Mouse (Mus musculus): Measurements from ENCODE around the gene 1700029J07Rik. TPM values are rescaled to one million over a fixed set of nuclear protein-coding genes. Genes with fewer than 3 reads are reported as not detected.

1700029J07Rik gene
- polyA plus RNA-seq, 2 experiments, result 1.9 to 5.2 TPM

DNA sequence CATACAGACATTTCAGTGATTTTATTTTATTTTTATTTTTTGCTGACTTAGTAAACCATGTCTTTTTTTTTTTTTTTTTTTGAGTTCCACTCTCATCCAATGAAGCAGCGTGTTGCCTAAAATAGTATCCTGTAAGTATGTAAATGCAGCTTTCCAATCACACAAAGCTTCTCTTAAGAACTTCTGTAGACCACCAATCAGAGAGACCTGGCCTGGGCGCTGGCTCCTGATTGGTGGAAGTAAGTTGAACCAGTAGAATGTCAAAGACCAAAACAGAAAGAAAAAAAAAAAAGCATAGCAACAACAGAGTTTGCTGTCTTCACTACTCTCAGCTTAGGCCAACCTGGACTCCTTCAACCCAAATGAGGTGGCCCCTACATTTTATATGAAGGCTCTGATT is 35.3 kb upstream of the 1700029J07Rik start:
- Histone ChIP-seq H3K27ac (replicated peaks; ENCODE audit: low read depth, low read length) (no peak overlapping the region), H3K4me1 (ENCODE audit: control insufficient read depth, insufficient read depth, low read length) (peaks cover 9% of the 10 kb centered on the region), H3K27me3 (ENCODE audit: control insufficient read depth, insufficient read depth, low read length) (no peaks in the 10 kb centered on the region), H3K9me3 (ENCODE audit: control insufficient read depth, low read length) (no peaks in the 10 kb centered on the region), H3K36me3 (ENCODE audit: control insufficient read depth, insufficient read depth, low read length) (no peaks in the 10 kb centered on the region), H3K4me2 (replicated peaks; ENCODE audit: low read depth, low read length, severe bottlenecking) (peak overlapping the region; percentile 43), H3K9ac (ENCODE audit: low read depth, low read length, severe bottlenecking) (peak overlapping the region; percentile 45), H3K4me3 (replicated peaks; ENCODE audit: low read length) (0 out of 2 replicates have a peak overlapping the region, but pooled peaks have one; percentile 1)
- DNase-seq (ENCODE audit: low spot score) (no peak), ATAC-seq (ENCODE audit: low FRiP score, low read depth) (no peak)
- WGBS, result 62% methylated on average over 2 of the region's 2 CpGs
- no peak for TF ChIP-seq POLR2A (IDR thresholded peaks at IDR 0.05; ENCODE audit: borderline replicate concordance, extremely low read depth, insufficient read depth, insufficient read length)

DNA sequence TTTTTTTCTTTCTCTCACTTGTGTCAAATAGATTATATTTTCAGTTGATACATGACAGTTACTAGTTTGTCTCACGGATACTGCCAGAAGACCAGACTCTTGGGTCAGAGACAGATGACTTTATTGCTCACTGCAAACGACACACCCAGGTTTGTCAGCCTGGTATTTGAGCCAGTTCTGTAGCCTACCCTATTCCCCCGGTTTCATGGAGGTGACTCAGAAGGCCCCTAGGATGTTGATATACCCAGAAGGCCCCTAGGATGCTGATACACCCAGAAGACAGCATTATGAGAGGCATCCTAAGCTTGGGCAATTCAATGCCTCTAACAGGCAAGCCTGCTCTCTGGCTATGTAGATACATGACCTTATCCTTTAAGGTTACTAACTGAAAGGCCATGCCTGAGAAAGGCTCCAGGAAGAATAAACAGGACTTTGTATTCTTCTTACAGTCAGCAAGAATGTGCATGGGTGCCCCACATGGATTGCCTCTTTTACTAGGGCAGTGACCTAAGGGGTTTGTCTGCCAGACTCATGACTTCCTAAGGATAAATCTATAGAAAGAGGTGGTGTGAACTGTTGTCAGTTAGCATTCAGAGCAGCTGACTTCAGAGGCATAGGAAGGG is 32.1 kb upstream of the 1700029J07Rik start:
- Histone ChIP-seq H3K36me3 (ENCODE audit: control insufficient read depth, insufficient read depth, low read length) (no peaks in the 10 kb centered on the region), H3K27ac (replicated peaks; ENCODE audit: low read depth, low read length) (no peak overlapping the region), H3K27me3 (ENCODE audit: control insufficient read depth, insufficient read depth, low read length) (no peaks in the 10 kb centered on the region), H3K9ac (ENCODE audit: low read depth, low read length, severe bottlenecking) (no peak overlapping the region), H3K4me1 (ENCODE audit: control insufficient read depth, insufficient read depth, low read length) (peaks cover 9% of the 10 kb centered on the region), H3K9me3 (ENCODE audit: control insufficient read depth, low read length) (no peaks in the 10 kb centered on the region), H3K4me2 (replicated peaks; ENCODE audit: low read depth, low read length, severe bottlenecking) (no peak overlapping the region), H3K4me3 (replicated peaks; ENCODE audit: low read length) (no peak overlapping the region)
- 32% methylated on average over 3 of the region's 3 CpGs for WGBS
- DNase-seq (ENCODE audit: low spot score) (no peak), ATAC-seq (ENCODE audit: low FRiP score, low read depth) (no peak)
- TF ChIP-seq POLR2A (IDR thresholded peaks at IDR 0.05; ENCODE audit: borderline replicate concordance, extremely low read depth, insufficient read depth, insufficient read length), result no peak

DNA sequence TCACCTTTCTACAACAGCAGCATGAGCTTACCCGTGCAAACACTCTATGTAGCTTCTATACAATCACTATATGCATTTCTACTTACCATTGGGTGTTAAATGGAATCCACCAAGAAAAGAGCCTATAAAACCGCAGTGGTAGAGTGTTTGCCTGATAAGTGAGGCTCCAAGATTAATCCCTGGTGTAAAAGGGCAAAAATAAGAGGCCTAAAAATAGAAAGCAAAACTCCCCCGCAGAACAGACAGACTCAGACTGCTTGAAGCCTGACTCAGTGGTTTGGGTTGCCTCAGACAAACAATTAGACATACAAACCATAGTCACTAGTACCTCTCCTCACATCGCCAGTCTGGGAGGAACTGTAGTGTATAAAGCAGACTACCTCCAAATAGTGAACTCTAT is 30.5 kb upstream of the 1700029J07Rik start, which contains the start of gene Ankrd37:
Ankrd37 (minus strand) TSS at position 112 of the 400 bp plus-strand sequence.
- Histone ChIP-seq H3K4me2 (replicated peaks; ENCODE audit: low read depth, low read length, severe bottlenecking) (no peak within 1 kb of the TSS), H3K27me3 (ENCODE audit: control insufficient read depth, insufficient read depth, low read length) (no peaks in the 10 kb centered on the region), H3K9ac (ENCODE audit: low read depth, low read length, severe bottlenecking) (no peak within 1 kb of the TSS), H3K27ac (replicated peaks; ENCODE audit: low read depth, low read length) (no peak within 1 kb of the TSS), H3K4me3 (replicated peaks; ENCODE audit: low read length) (no peak within 1 kb of the TSS), H3K9me3 (ENCODE audit: control insufficient read depth, low read length) (no peaks in the 10 kb centered on the region), H3K4me1 (ENCODE audit: control insufficient read depth, insufficient read depth, low read length) (peaks cover 2% of the 10 kb centered on the region), H3K36me3 (ENCODE audit: control insufficient read depth, insufficient read depth, low read length) (no peaks in the 10 kb centered on the region)
- 71% methylated on average over 4 of the region's 4 CpGs for WGBS
- DNase-seq (ENCODE audit: low spot score) (no peak), ATAC-seq (ENCODE audit: low FRiP score, low read depth) (no peak)
- no peak for TF ChIP-seq POLR2A (IDR thresholded peaks at IDR 0.05; ENCODE audit: borderline replicate concordance, extremely low read depth, insufficient read depth, insufficient read length)

DNA sequence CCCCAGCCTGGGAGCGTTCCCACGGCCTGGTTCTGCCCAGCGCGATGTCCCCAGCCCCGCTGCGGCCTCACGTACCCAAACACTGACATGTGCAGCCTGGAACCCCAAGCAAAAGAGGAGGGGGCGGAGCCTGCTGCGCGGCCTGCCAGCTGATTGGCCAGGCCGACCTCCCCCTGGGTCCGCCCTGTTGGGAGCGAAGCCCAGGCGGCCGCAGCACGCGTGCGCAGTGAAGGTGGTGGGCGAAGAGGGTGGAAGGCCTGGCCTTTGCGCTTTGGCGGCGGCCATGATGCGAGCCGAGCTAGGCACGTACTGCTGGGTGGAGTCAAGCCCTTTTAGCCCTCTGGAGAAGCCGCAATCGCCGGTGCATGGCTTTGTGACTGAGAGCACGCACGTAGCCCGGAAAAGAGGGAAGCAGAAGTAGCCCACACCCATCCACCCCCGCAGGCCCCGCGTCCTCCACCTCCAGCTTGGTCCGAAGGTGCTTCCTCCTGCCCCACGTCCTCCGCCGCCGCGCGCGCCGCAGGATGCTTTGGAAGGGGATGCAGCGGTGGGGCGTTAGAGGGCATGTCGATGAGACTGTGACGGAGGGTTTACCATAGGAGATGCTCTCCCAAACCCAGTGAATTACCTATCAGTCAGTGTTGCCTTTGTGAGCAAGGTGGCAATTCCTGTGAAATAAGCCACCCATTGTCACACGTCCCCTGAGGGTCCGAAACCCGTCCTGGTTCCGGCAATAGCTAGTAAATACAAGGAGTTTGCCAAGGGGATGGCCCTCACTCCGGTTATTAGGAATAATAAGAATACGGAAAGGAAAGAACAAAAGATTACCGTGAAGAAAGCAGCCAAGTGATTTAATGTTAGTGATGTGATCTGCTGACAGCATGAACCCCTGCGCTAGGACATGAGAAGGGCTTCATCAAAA is 25.0 kb upstream of the 1700029J07Rik start:
- TF ChIP-seq POLR2A (IDR thresholded peaks at IDR 0.05; ENCODE audit: borderline replicate concordance, extremely low read depth, insufficient read depth, insufficient read length), result 0 out of 2 replicates have a peak, but pooled peaks have one; percentile 80
- Histone ChIP-seq H3K4me2 (replicated peaks; ENCODE audit: low read depth, low read length, severe bottlenecking) (peak overlapping the region; percentile 73), H3K4me1 (ENCODE audit: control insufficient read depth, insufficient read depth, low read length) (peaks cover 3% of the 10 kb centered on the region; the same call in 1 of the 2 replicates), H3K36me3 (ENCODE audit: control insufficient read depth, insufficient read depth, low read length) (peaks cover 25% of the 10 kb centered on the region), H3K9ac (ENCODE audit: low read depth, low read length, severe bottlenecking) (peak overlapping the region; percentile 73), H3K27me3 (ENCODE audit: control insufficient read depth, insufficient read depth, low read length) (no peaks in the 10 kb centered on the region), H3K9me3 (ENCODE audit: control insufficient read depth, low read length) (no peaks in the 10 kb centered on the region), H3K4me3 (replicated peaks; ENCODE audit: low read length) (peak overlapping the region; percentile 54), H3K27ac (replicated peaks; ENCODE audit: low read depth, low read length) (peak overlapping the region; percentile 91)
- peak; percentile 99 for ATAC-seq (ENCODE audit: low FRiP score, low read depth)
- WGBS, result 6% methylated on average over 51 of the region's 55 CpGs
- peak; percentile 97 for DNase-seq (ENCODE audit: low spot score)

DNA sequence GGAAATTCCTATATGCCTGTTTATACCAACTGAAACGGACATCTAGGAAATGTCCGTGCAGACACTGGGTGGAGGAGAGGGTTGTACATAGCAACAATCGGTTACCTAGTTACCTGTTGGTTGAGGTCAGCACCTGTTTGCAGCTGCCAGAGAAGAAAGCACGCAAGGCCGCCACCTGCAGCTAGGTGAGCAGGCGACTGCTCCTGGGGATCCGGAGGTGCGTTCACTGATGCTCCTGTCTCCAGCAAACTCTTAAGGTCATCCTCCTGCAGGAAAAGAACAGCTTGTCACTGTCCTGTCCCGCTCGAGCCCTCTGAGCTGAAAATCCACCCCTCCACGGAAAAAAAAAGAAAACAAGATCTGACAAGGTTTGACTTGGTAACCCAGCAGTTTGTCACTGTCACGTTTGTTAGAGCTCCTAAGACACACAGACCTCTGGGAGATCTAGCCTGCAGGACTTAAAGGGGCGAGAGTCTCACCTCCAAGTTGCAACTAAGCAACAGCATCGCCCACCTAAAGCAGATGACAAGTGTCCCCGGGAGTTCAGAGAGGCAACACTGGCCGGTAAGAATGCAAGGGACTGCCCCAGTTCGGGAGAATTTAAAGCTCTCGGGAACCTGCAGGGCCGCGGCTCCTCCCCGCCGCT is 24.2 kb upstream of the 1700029J07Rik start, which contains the start of gene Lrp2bp:
Lrp2bp (plus strand) TSS at position 166 of the 646 bp plus-strand sequence.
- WGBS, result 2% methylated on average over 22 of the region's 22 CpGs
- ATAC-seq (ENCODE audit: low FRiP score, low read depth) (no peak; the same call in 1 of the 2 replicates), DNase-seq (ENCODE audit: low spot score) (no peak)
- Histone ChIP-seq H3K4me1 (ENCODE audit: control insufficient read depth, insufficient read depth, low read length) (peaks cover 3% of the 10 kb centered on the region; the same call in 1 of the 2 replicates), H3K4me2 (replicated peaks; ENCODE audit: low read depth, low read length, severe bottlenecking) (peak within 1 kb of the TSS; percentile 73), H3K27ac (replicated peaks; ENCODE audit: low read depth, low read length) (peak within 1 kb of the TSS; percentile 91), H3K36me3 (ENCODE audit: control insufficient read depth, insufficient read depth, low read length) (peaks cover 30% of the 10 kb centered on the region), H3K9me3 (ENCODE audit: control insufficient read depth, low read length) (no peaks in the 10 kb centered on the region), H3K27me3 (ENCODE audit: control insufficient read depth, insufficient read depth, low read length) (no peaks in the 10 kb centered on the region), H3K4me3 (replicated peaks; ENCODE audit: low read length) (peak within 1 kb of the TSS; percentile 54), H3K9ac (ENCODE audit: low read depth, low read length, severe bottlenecking) (peak within 1 kb of the TSS; percentile 73)
- no peak for TF ChIP-seq POLR2A (IDR thresholded peaks at IDR 0.05; ENCODE audit: borderline replicate concordance, extremely low read depth, insufficient read depth, insufficient read length)

Data from limb, embryonic 14.5 days (tissue).